Comparison of ENCODE assay signal across 8 mouse cellular contexts in the genomic region with DNA sequence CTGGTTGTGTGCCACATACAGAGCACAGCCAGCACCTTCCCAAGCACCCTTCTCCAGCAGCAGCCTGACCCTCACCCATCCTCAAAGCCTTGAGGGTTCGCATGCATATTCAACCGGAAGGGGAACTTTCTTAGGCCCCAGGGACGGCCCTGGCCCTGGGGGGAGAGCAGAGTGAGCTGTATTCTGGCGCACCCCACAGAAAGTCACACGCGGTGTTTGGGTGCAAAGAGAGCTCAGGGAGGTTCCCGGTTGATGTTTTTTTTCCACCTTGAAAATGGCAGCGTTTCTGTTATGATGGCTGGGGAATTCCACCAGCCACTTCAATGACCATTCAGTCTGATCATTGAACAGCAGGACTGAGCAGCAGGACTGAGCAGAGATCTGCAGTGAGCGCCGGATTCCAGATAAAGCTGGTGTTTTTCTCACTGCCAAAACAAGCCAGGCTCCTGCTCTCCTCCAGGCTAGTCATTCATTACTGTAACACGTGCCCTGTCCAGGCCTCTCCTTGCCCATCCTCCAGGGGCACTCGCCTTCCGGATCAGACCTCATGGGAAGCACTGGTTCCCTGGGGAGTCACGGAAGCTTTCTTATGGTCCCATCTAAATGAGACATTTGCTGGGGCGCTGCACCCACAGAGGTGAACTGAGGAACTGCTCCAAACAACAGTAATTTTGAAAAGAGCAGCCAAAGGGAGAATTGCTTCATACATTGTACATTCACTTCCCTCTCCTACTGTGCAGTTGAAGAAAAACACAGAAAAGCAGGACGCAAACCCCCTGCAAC. TPM values are rescaled to one million over a fixed set of nuclear protein-coding genes. Genes with fewer than 3 reads are reported as not detected.
DNase-seq lines count a peak whose midpoint lies in the region; ATAC-seq lines count a peak whose summit lies in the region.

No protein-coding gene starts in this region.

- H3K4me3 ChIP-seq in heart, embryonic 13.5 days: no peak overlapping the region
- H3K4me3 ChIP-seq in kidney, embryonic 15.5 days (replicated peaks): no peak overlapping the region

- no peak for ATAC-seq in heart, embryonic 13.5 days (ENCODE audit: extremely low read depth, insufficient number of reproducible peaks, low FRiP score, low TSS enrichment)
- peak; percentile 52 for ATAC-seq in kidney, embryonic 15.5 days (replicated peaks; ENCODE audit: low FRiP score)

- peak overlapping the region; percentile 28; the same call in 1 of the 2 replicates for H3K9ac ChIP-seq in heart, embryonic 13.5 days
- H3K9ac ChIP-seq in kidney, embryonic 15.5 days: no peak overlapping the region

- peak overlapping the region; percentile 34 for H3K4me2 ChIP-seq in heart, embryonic 13.5 days
- H3K4me2 ChIP-seq in kidney, embryonic 15.5 days: 0 out of 2 replicates have a peak overlapping the region, but pooled peaks have one; percentile 15

- H3K9me3 ChIP-seq in heart, embryonic 13.5 days: no peaks in the 10 kb centered on the region
- H3K9me3 ChIP-seq in kidney, embryonic 15.5 days (replicated peaks): no peaks in the 10 kb centered on the region

- DNase-seq in heart, postnatal 25 days (ENCODE audit: low spot score): no peak
- peak; percentile 27 for DNase-seq in brain, adult 2 months (ENCODE audit: low read depth, low spot score)
- DNase-seq in lung, postnatal 4 days: peak; percentile 44 to 46
- peak; percentile 56 for DNase-seq in thymus, postnatal 4 days
- no peak for DNase-seq in frontal cortex, postnatal 14 days (ENCODE audit: low spot score in 2 of 2)
- DNase-seq in gastrocnemius, postnatal 14 days: no peak

- 27% methylated on average over 16 of the region's 16 CpGs for WGBS in heart, embryonic 13.5 days
- 36% methylated on average over 16 of the region's 16 CpGs for WGBS in kidney, embryonic 15.5 days

- intact Hi-C loops in heart, postnatal 25 days (cut with DNase I): no loop called here
- intact Hi-C loops in gastrocnemius, postnatal 14 days (cut with DNase I; ENCODE audit: low total_unique reads): loop anchor here (5.0 kb wide), 1 partner anchor 34 kb away; no protein-coding TSS in a partner anchor

- no peaks in the 10 kb centered on the region for H3K36me3 ChIP-seq in heart, embryonic 13.5 days
- no peaks in the 10 kb centered on the region for H3K36me3 ChIP-seq in kidney, embryonic 15.5 days

- peaks cover 46% of the 10 kb centered on the region for H3K27me3 ChIP-seq in heart, embryonic 13.5 days (replicated peaks)
- H3K27me3 ChIP-seq in kidney, embryonic 15.5 days: peaks cover 17% of the 10 kb centered on the region

- H3K27ac ChIP-seq in heart, embryonic 13.5 days (replicated peaks): no peak overlapping the region
- no peak overlapping the region for H3K27ac ChIP-seq in kidney, embryonic 15.5 days

- peaks cover 28% of the 10 kb centered on the region for H3K4me1 ChIP-seq in heart, embryonic 13.5 days
- H3K4me1 ChIP-seq in kidney, embryonic 15.5 days: peaks cover 31% of the 10 kb centered on the region

RNA-seq across cellular contexts. Expression of a gene that starts 6.0 kb away (rescaled TPM):
- polyA plus RNA-seq in heart, embryonic 13.5 days (2015; fragmentation: Nextera tagmentation; extraction: Ambion mirVana): 3.0 and 3.1 TPM in 2 replicates
- 1 to 10 TPM; 4.0 to 4.3 TPM for total RNA-seq in heart, postnatal 25 days (2021)
- polyA plus RNA-seq in kidney, embryonic 15.5 days (2015; fragmentation: Nextera tagmentation; extraction: Ambion mirVana): 4.2 and 4.8 TPM in 2 replicates
- 10 to 100 TPM; 10.1 to 12.6 TPM for total RNA-seq in gastrocnemius, postnatal 14 days (2021)

RNA-seq across cellular contexts. Expression of a gene that starts 41.5 kb away (rescaled TPM):
- polyA plus RNA-seq in heart, embryonic 13.5 days (2015; fragmentation: Nextera tagmentation; extraction: Ambion mirVana): 41.4 and 42.1 TPM in 2 replicates
- 10 to 100 TPM; 82.3 to 89.7 TPM for total RNA-seq in heart, postnatal 25 days (2021)
- polyA plus RNA-seq in kidney, embryonic 15.5 days (2015; fragmentation: Nextera tagmentation; extraction: Ambion mirVana): 35.4 and 42.2 TPM in 2 replicates
- total RNA-seq in gastrocnemius, postnatal 14 days (2021): 10 to 100 TPM; 37.3 to 40.4 TPM

Comparison
In these comparisons a context has a peak if more than half of its experiments do, and no peak if none do; other contexts are left out.
1. DNase-seq: peak in brain, adult 2 months (single experiment), lung, postnatal 4 days (2 of 2) and thymus, postnatal 4 days (single experiment); none in heart, postnatal 25 days (single experiment), frontal cortex, postnatal 14 days (0 of 2) and gastrocnemius, postnatal 14 days (single experiment).